Mouse (Mus musculus) thymus, adult 18-20 months (tissue): ENCODE measurements around the gene Cst9.

Experiments used
- DNase-seq, 2 experiments: peaks; one replicate each; pipeline ENCODE4 v3.0.0; 2022; ENCODE audit warnings: mixed read lengths in 2 of 2

Gene Cst9

GRCm38 (mm10) chr2:148834912-148835311 is at the start of gene Cst9:
Cst9 (plus strand) TSS chr2:148835147.
- no peak for DNase-seq

GRCm38 (mm10) chr2:148789142-148789541 is 45.8 kb upstream of the Cst9 start, which contains the start of gene Cst12:
Cst12 (plus strand) TSS chr2:148789361.
- no peak for DNase-seq

- no peak for DNase-seq
Observed at GRCm38 (mm10) chr2:148798485-148798884, 36.5 kb upstream of the Cst9 start, which contains the start of gene Cst8. Cst8 (plus strand) TSS chr2:148798785.

- DNase-seq: no peak
Observed at GRCm38 (mm10) chr2:148801491-148801921, 33.4 kb upstream of the Cst9 start.

- no peak for DNase-seq
Observed at GRCm38 (mm10) chr2:148806696-148807095, 28.3 kb upstream of the Cst9 start.

GRCm38 (mm10) chr2:148819909-148820308 is 15.0 kb upstream of the Cst9 start, which contains the start of gene Cst13:
Cst13 (plus strand) TSS chr2:148820081.
- no peak for DNase-seq

GRCm38 (mm10) chr2:148825986-148826385 is 9.0 kb upstream of the Cst9 start:
- DNase-seq: no peak

- DNase-seq: no peak
Observed at GRCm38 (mm10) chr2:148838075-148838777, 3.3 kb downstream of the Cst9 start.

- DNase-seq: no peak
Observed at GRCm38 (mm10) chr2:148839224-148839623, 4.3 kb downstream of the Cst9 start.

GRCm38 (mm10) chr2:148851116-148851906 is 16.4 kb downstream of the Cst9 start:
- DNase-seq: peak in 1 of 2 experiments; percentile 8

GRCm38 (mm10) chr2:148856630-148857400 is 21.9 kb downstream of the Cst9 start:
- no peak for DNase-seq

- DNase-seq: no peak
Observed at GRCm38 (mm10) chr2:148857506-148857905, 22.6 kb downstream of the Cst9 start.

GRCm38 (mm10) chr2:148860993-148861392 is 26.0 kb downstream of the Cst9 start:
- no peak for DNase-seq

GRCm38 (mm10) chr2:148861693-148862092 is 26.7 kb downstream of the Cst9 start:
- no peak for DNase-seq

GRCm38 (mm10) chr2:148864966-148865365 is 30.0 kb downstream of the Cst9 start, which contains the start of gene 9230104L09Rik:
9230104L09Rik (minus strand) TSS chr2:148865038.
- no peak for DNase-seq

GRCm38 (mm10) chr2:148868959-148869358 is 34.0 kb downstream of the Cst9 start:
- DNase-seq: no peak

- DNase-seq: no peak
Observed at GRCm38 (mm10) chr2:148870526-148870925, 35.6 kb downstream of the Cst9 start.

GRCm38 (mm10) chr2:148872860-148873259 is 37.9 kb downstream of the Cst9 start:
- no peak for DNase-seq

- no peak for DNase-seq
Observed at GRCm38 (mm10) chr2:148874224-148874616, 39.3 kb downstream of the Cst9 start.

- no peak for DNase-seq
Observed at GRCm38 (mm10) chr2:148874617-148875334, 39.8 kb downstream of the Cst9 start.

- DNase-seq: peak; percentile 84 to 87
Observed at GRCm38 (mm10) chr2:148875335-148875811, 40.4 kb downstream of the Cst9 start, which contains the start of gene Cst3. Cst3 (minus strand) TSS chr2:148875692.
